Mouse (Mus musculus) Patski (cell line): ENCODE measurements around the gene Gcnt2. TPM values are rescaled to one million over a fixed set of nuclear protein-coding genes. Genes with fewer than 3 reads are reported as not detected.
A peak's percentile ranks its signal among the peaks of the same experiment; 100 is the strongest.
"Not testable (repeated sequence)": the region's sequence is repeated elsewhere in the genome, so short reads cannot be mapped to it uniquely, and the experiment has no call there.

Experiments
- ATAC-seq: fragments of 100-300 bp; one replicate; pipeline ENCODE4 v1.8.0; 2021
- CTCF ChIA-PET: fragments of 350-600 bp; sonication (Branson Sonifier 250); formaldehyde crosslinking; loops from one replicate; lab custom pipeline; 2022; ENCODE audit warnings: inconsistent platforms; lab: Charles Lee
- POLR2A ChIA-PET: fragments of 350-600 bp; sonication (Branson Sonifier 250); formaldehyde crosslinking; loops from one replicate; lab custom pipeline; 2022; ENCODE audit warnings: antibody characterized with exemption, inconsistent platforms; lab: Charles Lee
- DNase-seq: peaks from one replicate; pipeline ENCODE4 v3.0.0-alpha.2; 2011; ENCODE audit warnings: low read depth, low spot score
- H3K27me3 ChIP-seq: fragments of 371-371 bp; one replicate; pipeline ENCODE4 v1.5.1; 2021
- CTCF ChIP-seq: fragments of 100-300 bp; IDR thresholded peaks from one replicate; pipeline ENCODE4 v1.5.1; 2021
- in situ Hi-C: fragments of 300-500 bp; cut with MboI; formaldehyde crosslinking; loops from 3 replicates; pipeline ENCODE4 v1.11.1; 2018; ENCODE audit warnings: low pct_unique_long_range_greater_than_20kb, mixed read lengths
- polyA plus RNA-seq: library from polyadenylated mRNA; unstranded; gene quantifications from one replicate; pipeline ENCODE4 v1.2.3, GENCODE M21; 2021

Gcnt2 gene
- polyA plus RNA-seq, 1 experiment from 2014 or later: 71.2 TPM

DNA sequence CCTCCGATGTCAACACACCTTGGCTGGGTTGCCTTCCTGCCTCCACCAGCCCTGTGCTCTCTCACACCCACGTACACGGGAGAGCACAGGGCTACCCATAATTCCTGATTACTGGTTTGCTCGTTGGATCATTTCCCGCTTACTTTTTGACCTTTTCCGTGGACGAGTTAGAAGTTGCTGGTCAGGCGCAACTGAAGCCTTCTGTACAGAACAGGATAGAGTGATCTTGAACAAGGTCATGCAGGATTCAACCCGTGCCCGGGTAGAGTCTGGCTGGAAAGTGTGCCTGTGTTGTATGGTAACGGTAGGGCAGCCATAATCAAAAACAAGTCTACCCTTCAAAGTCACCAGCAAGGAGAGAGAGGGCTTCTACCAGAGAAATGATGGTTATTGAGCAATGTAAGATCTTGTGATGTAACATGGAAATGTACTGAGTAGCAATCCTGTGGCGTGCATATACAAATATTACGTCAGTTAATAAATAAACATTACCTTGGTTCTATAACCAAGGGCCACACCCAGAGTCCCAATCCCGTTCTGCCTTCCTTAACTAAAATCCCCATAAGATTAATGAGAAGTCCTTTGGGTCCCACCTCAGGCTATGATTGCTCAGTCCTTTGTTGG lies 54.0 kb downstream of the Gcnt2 start:
- POLR2A ChIA-PET: no interaction called here
- CTCF ChIA-PET: no interaction called here
- no peak for TF ChIP-seq CTCF
- DNase-seq (no peak), ATAC-seq (no peak)
- in situ Hi-C loops: no loop called here
- H3K27me3 ChIP-seq: no peaks in the 10 kb centered on the region

DNA sequence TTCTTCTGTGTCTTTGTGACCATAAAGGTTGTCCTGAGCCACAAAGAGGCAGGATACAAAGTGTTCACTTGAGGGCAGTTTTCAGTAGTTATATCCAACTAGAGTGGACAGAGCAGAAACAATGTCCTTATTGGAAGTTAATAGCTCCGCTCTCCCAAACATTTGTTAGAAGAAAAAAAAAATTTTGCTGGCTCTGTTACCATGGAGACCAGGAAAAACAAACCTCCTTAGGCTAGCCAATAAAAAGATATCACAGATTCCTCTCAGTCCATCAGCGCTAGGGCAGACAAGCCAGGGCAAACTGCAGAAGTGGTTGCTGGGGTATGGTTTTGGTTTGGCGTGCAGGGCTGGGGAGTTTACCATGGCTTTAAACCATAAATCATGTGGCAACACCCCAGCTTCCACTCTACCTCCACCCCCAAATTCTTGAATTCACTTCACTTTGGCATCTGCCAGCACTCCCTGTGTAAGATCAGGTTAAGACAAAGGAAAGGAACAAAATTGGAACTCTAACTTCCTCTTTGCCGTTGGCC lies 54.6 kb downstream of the Gcnt2 start:
- no peak for ATAC-seq
- H3K27me3 ChIP-seq: no peaks in the 10 kb centered on the region
- CTCF ChIA-PET: no interaction called here
- POLR2A ChIA-PET: no interaction called here
- TF ChIP-seq CTCF: no peak
- in situ Hi-C loops: no loop called here
- DNase-seq: no peak

DNA sequence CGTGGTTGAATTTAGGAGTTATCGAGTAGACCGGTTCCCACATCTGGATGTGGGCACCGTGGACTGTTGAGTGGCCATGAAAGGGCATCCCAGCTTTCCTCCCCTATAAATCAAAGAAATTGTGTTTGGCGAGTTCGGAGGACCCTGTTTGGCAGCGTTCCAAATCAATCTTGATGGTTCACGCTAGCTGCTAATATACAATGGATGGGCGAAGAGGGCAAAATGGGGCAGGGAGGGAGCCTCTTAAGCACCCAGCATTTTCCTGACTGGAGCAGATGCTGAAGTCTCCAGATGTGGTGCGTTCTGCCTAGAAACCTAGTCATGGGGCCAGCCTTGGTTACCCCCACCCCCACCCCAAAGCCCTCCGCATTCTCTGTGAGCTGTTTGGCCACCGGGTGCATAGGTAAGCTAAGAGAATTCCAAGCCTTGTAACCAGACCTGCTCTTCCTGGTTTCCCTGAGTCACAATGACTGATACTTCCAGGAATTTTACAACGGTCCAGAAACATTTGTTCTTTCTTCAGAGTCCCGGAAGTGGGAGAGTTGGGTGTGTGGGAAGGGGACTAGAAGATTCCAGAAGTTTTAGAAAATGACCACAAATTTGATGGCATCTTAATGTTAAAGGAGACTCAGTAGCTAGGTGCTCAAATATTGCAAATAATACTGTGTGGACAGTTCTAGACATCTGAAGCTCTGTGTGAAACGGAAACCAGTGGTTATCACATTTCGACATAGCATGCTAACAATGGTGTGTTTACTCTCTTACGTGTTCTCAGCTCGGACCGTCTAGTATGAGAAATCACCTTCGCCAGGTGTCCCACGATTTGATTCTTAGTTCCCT lies 57.0 kb downstream of the Gcnt2 start:
- POLR2A ChIA-PET: interaction anchor here (0.7 to 1.1 kb wide), 6 partner anchors 9 to 84 kb away, joined by 3 to 5 read pairs (median 3); partner anchors contain the start of gene Pak1ip1
- DNase-seq: no peak

DNA sequence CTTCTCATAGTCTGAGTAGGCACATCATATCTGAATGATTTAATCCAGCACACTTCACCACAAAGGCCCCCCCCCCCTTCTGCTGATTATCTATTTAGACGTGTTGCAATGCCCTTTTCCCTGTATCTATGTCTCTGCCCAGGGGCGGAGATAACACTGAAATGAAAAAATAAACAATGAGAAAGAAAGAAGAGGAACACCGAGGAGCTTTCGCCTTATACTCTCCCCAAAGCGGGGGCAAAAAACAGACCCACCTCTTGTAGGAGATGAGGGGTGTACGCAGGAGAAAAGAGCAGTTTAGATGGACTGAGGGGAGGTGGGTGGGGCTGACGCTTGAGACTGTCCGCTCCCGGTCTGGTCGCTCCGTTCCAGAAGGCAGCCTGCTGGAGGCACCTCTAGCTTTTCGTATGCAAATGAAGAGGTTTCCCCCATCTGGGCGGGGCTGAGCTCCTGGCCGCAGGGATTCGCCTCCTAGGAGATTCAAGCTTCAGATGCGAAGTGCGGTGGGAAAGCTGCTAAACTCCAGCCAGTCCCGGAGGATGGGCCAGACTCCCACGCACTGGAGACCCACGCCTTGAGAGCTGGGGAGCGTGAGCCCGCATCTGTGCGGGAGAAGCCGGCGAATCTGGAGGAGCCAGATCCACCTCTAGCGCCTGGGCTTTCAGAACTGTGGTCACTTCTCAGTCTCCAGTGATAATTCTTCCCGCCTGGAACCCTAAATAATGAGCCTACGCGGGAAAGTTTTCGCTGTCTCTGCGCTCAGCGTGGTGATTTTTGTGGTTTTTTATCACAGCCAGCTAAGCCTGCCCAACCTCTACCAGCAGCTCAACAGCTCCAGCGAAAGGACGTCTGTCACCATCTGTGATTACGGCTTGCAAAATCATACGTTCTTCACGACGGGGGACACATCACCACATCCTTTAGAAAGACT lies 57.9 kb downstream of the Gcnt2 start:
- H3K27me3 ChIP-seq: no peaks in the 10 kb centered on the region
- ChIA-PET POLR2A (interaction anchor here (0.7 to 1.0 kb wide), 5 partner anchors 10 to 84 kb away, joined by 3 to 5 read pairs (median 4); partner anchors contain the start of gene Pak1ip1), CTCF (interaction anchor here (0.9 to 2.1 kb wide), 5 partner anchors 11 to 73 kb away, joined by 3 to 8 read pairs (median 4); partner anchors contain the start of gene Gcnt2)
- DNase-seq (no peak), ATAC-seq (peak; percentile 77)
- TF ChIP-seq CTCF: no peak
- in situ Hi-C loops: loop anchor here (5.0 kb wide), 1 partner anchor 65 kb away; no protein-coding TSS in a partner anchor

More for the DNA sequence above, 57.0 kb downstream of the Gcnt2 start:
- peak; percentile 45 for ATAC-seq
- in situ Hi-C loops: loop anchor here (5.0 kb wide), 1 partner anchor 66 kb away; no protein-coding TSS in a partner anchor
- H3K27me3 ChIP-seq: no peaks in the 10 kb centered on the region
- no peak for TF ChIP-seq CTCF
- CTCF ChIA-PET: interaction anchor here (0.9 to 2.1 kb wide), 5 partner anchors 12 to 72 kb away, joined by 3 to 8 read pairs (median 4); partner anchors contain the start of gene Gcnt2

DNA sequence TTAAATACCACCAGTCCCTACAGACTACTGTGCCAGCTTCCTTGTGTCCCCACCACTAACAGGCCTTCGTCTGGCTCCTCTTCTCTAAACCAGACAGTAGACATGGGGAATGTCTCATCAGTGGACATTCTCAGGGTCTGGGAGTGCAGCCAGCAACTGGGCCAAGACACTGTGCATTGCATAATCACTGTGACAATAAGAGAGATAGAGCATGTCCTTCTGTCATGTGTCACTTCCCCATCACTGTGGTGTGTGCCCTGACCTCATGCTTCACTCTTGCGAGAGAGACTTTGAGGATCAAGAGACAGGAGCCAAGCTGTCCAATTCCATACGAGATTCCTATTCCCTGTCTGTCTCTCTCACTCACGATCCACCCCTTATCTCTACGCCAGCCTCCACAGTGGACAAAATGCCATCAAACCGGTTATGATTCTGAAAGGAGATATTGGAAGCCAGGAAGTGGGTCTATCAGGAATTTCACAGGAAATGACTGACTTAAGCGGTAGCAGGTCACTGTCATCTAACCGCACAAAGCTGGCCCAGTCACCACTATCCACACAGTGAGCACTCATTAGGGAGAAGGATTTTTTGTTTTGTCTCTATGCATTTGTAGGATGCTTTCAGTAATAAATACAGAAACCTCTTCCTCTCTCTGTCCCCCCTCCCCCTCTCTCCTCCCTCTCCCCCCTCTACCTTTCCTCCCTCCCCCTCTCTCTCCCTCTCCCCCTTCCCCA lies 61.9 kb downstream of the Gcnt2 start:
- no peaks in the 10 kb centered on the region for H3K27me3 ChIP-seq
- in situ Hi-C loops: no loop called here
- ATAC-seq (no peak), DNase-seq (no peak)
- ChIA-PET POLR2A (no interaction called here), CTCF (no interaction called here)
- TF ChIP-seq CTCF: no peak

DNA sequence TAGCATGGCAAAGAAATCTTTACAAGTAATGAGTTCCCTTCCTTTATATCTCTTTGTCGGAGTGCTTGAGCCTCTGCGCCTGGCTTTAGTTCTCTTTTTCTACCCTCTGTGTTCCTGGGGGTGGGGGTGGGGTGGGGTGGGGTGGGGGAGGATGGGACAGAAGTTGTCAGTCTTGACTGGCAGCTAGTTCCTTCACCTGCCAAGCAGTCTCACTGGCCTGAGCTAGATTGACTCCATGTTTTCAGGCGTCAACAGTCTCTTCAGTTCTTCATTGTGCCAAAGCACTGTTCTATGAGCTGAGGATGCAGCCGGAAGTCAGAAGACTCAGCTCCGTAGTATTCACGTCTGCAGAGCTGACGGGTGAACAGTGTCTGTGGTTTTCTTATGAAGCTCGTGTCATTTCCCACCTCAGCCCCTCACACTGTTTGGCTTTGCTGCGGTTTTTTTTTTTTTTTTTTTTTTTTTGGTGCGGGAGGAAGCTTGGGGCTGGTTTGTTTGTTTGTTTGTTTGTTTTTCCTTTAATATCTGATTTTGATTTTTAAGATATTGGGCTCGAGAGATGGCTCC lies 62.8 kb downstream of the Gcnt2 start:
- CTCF ChIA-PET: interaction anchor here (0.6 kb wide), 1 partner anchor 36 kb away, joined by 3 read pairs; no protein-coding TSS in a partner anchor
- no peak for TF ChIP-seq CTCF
- ATAC-seq (no peak), DNase-seq (no peak)
- POLR2A ChIA-PET: interaction anchor here (0.6 kb wide), 1 partner anchor 1648 kb away, joined by 3 read pairs; no protein-coding TSS in a partner anchor
- in situ Hi-C loops: no loop called here
- H3K27me3 ChIP-seq: no peaks in the 10 kb centered on the region

DNA sequence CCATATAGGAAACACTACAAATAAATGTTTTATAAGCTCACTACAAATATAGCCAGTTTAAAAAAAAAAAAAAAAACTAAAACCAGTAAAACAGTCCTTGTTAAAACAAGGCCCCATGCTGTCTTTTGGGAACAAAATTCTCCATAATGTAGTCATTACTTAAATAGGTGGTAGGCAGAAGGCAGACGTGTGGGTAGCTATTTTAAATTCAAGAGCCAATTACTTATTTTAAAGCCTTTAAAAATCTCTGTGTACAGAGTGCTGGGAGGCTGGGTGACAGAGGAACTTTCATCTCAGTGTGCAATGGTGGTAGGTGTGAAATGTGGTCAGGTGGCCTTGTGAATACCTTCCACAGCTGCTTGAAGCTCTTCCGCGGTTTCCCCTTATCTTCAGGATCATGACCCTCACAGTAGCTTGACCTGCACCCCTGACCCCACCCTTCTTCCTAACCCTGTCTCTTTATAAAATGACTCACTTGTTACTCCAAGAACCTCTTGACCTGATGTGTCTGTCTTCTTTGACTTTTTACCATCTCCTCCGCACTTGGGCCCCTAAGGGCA lies 64.3 kb downstream of the Gcnt2 start:
- ATAC-seq: no peak

DNA sequence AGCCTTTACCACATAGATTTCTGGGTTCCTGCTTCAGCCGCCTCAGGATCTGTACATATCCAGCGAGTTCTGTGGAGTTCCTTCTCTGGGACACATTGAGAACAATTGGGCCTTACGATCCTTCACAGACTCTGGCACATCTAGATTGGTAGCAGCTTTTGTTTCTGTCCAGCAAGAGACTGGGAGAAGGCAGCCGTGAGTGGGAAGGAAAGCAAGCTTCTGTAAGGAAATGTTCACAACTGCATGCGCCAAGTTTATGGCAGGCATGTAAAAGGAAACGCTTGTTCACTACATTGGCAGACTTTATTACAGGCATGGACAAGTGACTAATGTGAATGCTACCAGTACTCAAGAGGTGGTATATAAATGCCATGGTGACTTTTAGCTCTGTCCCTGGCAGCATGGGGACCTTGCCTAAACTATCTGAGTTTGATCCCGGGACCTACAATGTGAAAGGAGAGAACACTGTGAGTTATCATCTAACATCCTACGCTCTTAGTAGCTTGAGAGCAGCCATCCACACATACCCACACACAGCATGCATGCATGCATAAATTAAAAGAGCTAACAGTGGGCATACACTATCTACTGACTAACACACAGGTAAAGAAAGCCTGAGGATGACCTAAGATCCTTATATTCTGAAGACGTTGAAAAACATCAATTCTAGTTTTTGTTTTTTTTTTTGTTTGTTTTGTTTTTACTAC lies 68.8 kb downstream of the Gcnt2 start:
- ChIA-PET CTCF (interaction anchor here (0.7 to 1.0 kb wide), 2 partner anchors 12 to 43 kb away, joined by 3 to 4 read pairs; no protein-coding TSS in a partner anchor), POLR2A (interaction anchor here (1.1 kb wide), 1 partner anchor 11 kb away, joined by 5 read pairs; no protein-coding TSS in a partner anchor)
- no peak for TF ChIP-seq CTCF
- H3K27me3 ChIP-seq: no peaks in the 10 kb centered on the region
- in situ Hi-C loops: no loop called here
- no peak for ATAC-seq
- no peak for DNase-seq

More for the DNA sequence above, 64.3 kb downstream of the Gcnt2 start:
- no peaks in the 10 kb centered on the region for H3K27me3 ChIP-seq
- no peak for DNase-seq
- POLR2A ChIA-PET: no interaction called here
- no peak for TF ChIP-seq CTCF
- in situ Hi-C loops: no loop called here
- CTCF ChIA-PET: interaction anchor here (0.7 to 1.1 kb wide), 2 partner anchors 11 to 59 kb away, joined by 3 to 5 read pairs; no protein-coding TSS in a partner anchor

DNA sequence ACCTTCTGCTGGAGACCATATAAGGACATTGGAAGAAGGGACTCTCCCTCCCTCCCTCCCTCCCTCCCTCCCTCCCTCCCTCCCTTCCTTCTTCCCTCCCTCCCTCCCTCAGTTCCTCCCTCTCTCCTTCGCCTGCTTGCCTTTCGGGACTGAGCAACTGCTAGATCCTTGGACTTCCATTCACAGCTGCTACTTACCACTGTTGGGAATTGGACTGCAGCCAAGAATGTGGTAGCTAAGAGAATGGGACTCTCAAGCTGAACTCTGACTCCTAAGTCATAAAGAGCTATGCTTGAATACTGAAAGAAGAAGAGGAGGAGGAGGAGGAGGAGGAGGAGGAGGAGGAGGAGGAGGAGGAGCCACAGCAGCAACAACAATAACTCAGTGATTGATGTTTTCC lies 72.3 kb downstream of the Gcnt2 start:
- ATAC-seq, DNase-seq, in situ Hi-C loops, H3K27me3 ChIP-seq: not testable (repeated sequence)
- ChIA-PET CTCF (interaction anchor here (1.4 kb wide), 1 partner anchor 14 kb away, joined by 4 read pairs; no protein-coding TSS in a partner anchor), POLR2A (interaction anchor here (0.6 kb wide), 1 partner anchor 11 kb away, joined by 3 read pairs; no protein-coding TSS in a partner anchor)
